ENCODE assay signal across 29 mouse cellular contexts in genomic region chr8:34523849-34524248, GRCm38 (mm10).
DNase-seq lines count a peak whose midpoint lies in the region.
"Had no signal": no experiment of that assay in that cellular context is flagged by ENCODE, and none has a peak within 500 bp of the region (broad histone marks: within the 10 kb centered on the region; RNA-seq: fewer than 3 reads in every experiment).

No protein-coding gene starts in this region.

- H3K27ac ChIP-seq in forebrain, embryonic 10.5 days = no peak overlapping the region
- H3K27ac ChIP-seq: embryonic facial prominence, embryonic 10.5 days; embryonic facial prominence, embryonic 15.5 days; gastrocnemius, adult 2 months; hindbrain, embryonic 15.5 days; limb, embryonic 10.5 days; limb, embryonic 15.5 days; liver, embryonic 13.5 days; macrophage had no signal

- DNase-seq in adrenal gland, adult 2 months = peak; percentile 9
- no peak for DNase-seq in adrenal gland, postnatal 4 days (ENCODE audit: low spot score in 2 of 2)
- peak; percentile 63 for DNase-seq in 3134 (ENCODE audit: extremely low read depth, insufficient read length, low spot score)
- peak; percentile 72 for DNase-seq in Muller cell, postnatal 12 days (ENCODE audit: inconsistent ontology term)
- DNase-seq in fibroblast of lung, adult 2 months (ENCODE audit: low read depth) = peak; percentile 31
- no peak for DNase-seq in heart, postnatal 10 days
- DNase-seq in forebrain, embryonic 10.5 days (ENCODE audit: extremely low spot score, low spot score) = no peak
- DNase-seq in cerebellum, adult 9-10 months = no peak
- DNase-seq: adrenal gland, postnatal 25 days; cerebellum, adult 2 months; cerebellum, postnatal 25 days; gastrocnemius, adult 2 months; gastrocnemius, postnatal 36 days; heart, adult 18-20 months; heart, postnatal 4 days; kidney, adult 2 months; kidney, postnatal 36 days; layer of hippocampus, postnatal 36 days; liver, embryonic 13.5 days; lung, adult 18-20 months; midbrain, embryonic 14.5 days; right cerebral cortex, postnatal 25 days; thymus, postnatal 14 days had no signal

- H3K27me3 ChIP-seq in forebrain, embryonic 10.5 days (ENCODE audit: poor library complexity, severe bottlenecking) = 0 out of 2 replicates have a peak, but pooled peaks cover 7% of the 10 kb centered on the region
- H3K27me3 ChIP-seq: embryonic facial prominence, embryonic 15.5 days; hindbrain, embryonic 15.5 days; limb, embryonic 15.5 days; liver, embryonic 13.5 days had no signal

- no peak overlapping the region for H3K4me3 ChIP-seq in forebrain, embryonic 10.5 days
- H3K4me3 ChIP-seq: embryonic facial prominence, embryonic 10.5 days; embryonic facial prominence, embryonic 15.5 days; gastrocnemius, adult 2 months; hindbrain, embryonic 15.5 days; limb, embryonic 10.5 days; limb, embryonic 15.5 days; liver, embryonic 13.5 days had no signal

- H3K9me3 ChIP-seq in forebrain, embryonic 10.5 days = no peaks in the 10 kb centered on the region
- H3K9me3 ChIP-seq: embryonic facial prominence, embryonic 10.5 days; embryonic facial prominence, embryonic 15.5 days; hindbrain, embryonic 15.5 days; limb, embryonic 10.5 days; limb, embryonic 15.5 days; liver, embryonic 13.5 days had no signal

- intact Hi-C loops in heart, postnatal 10 days (cut with DNase I) = no loop called here

- no peaks in the 10 kb centered on the region for H3K4me1 ChIP-seq in forebrain, embryonic 10.5 days
- H3K4me1 ChIP-seq: embryonic facial prominence, embryonic 10.5 days; hindbrain, embryonic 15.5 days; limb, embryonic 10.5 days; limb, embryonic 15.5 days had no signal

- no peaks in the 10 kb centered on the region for H3K36me3 ChIP-seq in forebrain, embryonic 10.5 days (replicated peaks)
- H3K36me3 ChIP-seq: embryonic facial prominence, embryonic 10.5 days; embryonic facial prominence, embryonic 15.5 days; hindbrain, embryonic 15.5 days; limb, embryonic 10.5 days; limb, embryonic 15.5 days; liver, embryonic 13.5 days had no signal

- WGBS in forebrain, embryonic 10.5 days = 83% methylated on average over 3 of the region's 3 CpGs

Comparison
In these comparisons a context has a peak if more than half of its experiments do, and no peak if none do; other contexts are left out.
1. DNase-seq: peak in adrenal gland, adult 2 months (single experiment), 3134 (single experiment), Muller cell, postnatal 12 days (single experiment) and fibroblast of lung, adult 2 months (single experiment); none in adrenal gland, postnatal 4 days (0 of 2), heart, postnatal 10 days (0 of 2), forebrain, embryonic 10.5 days (single experiment) and cerebellum, adult 9-10 months (single experiment).